Mouse (Mus musculus): ENCODE data around the gene Zbtb4. TPM values are rescaled to one million over a fixed set of nuclear protein-coding genes. Genes with fewer than 3 reads are reported as not detected.

Zbtb4 gene
- polyA plus RNA-seq, 1 experiment from 2014 or later = 0.99 TPM

DNA sequence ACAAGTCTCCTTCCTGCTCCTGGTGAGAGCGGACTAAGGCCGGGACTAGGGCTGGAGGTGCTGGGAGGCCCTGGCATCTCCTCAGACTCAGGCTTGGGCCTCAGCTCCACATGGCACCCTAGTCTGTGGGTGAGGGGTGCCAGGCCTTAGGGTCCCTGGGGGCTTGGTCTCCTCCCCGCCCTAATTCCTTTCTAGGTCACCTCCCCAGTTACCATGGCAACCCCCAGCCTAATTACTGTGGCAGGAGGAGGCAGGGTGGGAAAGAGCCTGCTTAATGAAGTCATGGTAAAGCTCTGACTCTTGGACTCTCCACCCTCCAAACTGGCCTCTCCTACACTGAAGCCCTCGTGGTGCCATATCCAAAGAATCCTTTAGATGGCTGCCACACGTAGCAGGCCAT lies 63.1 kb downstream of the Zbtb4 start:
- Histone ChIP-seq H3K27ac (ENCODE audit: low read depth, low read length) (no peak overlapping the region), H3K36me3 (ENCODE audit: control insufficient read depth, insufficient read depth, low read length) (peaks cover 19% of the 10 kb centered on the region), H3K4me1 (ENCODE audit: control insufficient read depth, insufficient read depth, low read length) (peaks cover 3% of the 10 kb centered on the region), H3K9me3 (ENCODE audit: control insufficient read depth, low read length) (no peaks in the 10 kb centered on the region), H3K9ac (ENCODE audit: low read length) (0 out of 2 replicates have a peak overlapping the region, but pooled peaks have one; percentile 10), H3K27me3 (ENCODE audit: control insufficient read depth, insufficient read depth, low read length) (peaks cover 3% of the 10 kb centered on the region; the same call in 1 of the 2 replicates), H3K4me3 (ENCODE audit: low read depth, low read length) (no peak overlapping the region; the same call in 1 of the 2 replicates), H3K4me2 (ENCODE audit: low read depth) (no peak overlapping the region)
- ATAC-seq (ENCODE audit: insufficient read depth, low FRiP score, low TSS enrichment) = no peak
- 72% methylated on average over 5 of the region's 5 CpGs for WGBS
- no peak for DNase-seq (ENCODE audit: low spot score)

DNA sequence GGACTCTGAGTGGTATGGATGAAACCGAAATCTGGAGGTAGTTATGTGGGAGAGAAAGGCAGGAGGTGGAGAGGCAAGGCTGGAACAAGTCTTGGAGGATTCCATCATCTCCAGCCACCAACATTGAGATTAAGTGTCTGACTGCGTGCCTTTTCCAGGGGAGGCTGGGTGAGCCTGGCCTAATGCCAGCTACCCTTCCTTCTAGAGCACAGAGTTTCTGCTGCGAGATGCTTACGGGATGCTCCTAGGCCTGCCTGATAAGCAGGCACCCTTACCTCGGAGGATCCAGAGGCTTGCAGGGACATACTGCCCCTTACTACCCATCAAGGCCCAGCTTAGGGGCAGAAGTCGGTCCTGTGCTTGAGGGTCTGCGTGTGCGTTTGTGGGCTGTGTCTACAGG lies 67.8 kb downstream of the Zbtb4 start:
- ATAC-seq (ENCODE audit: insufficient read depth, low FRiP score, low TSS enrichment) (no peak), DNase-seq (ENCODE audit: low spot score) (no peak)
- Histone ChIP-seq H3K4me1 (ENCODE audit: control insufficient read depth, insufficient read depth, low read length) (peaks cover 26% of the 10 kb centered on the region), H3K27ac (ENCODE audit: low read depth, low read length) (no peak overlapping the region), H3K36me3 (ENCODE audit: control insufficient read depth, insufficient read depth, low read length) (peaks cover 4% of the 10 kb centered on the region; the same call in 1 of the 2 replicates), H3K9me3 (ENCODE audit: control insufficient read depth, low read length) (no peaks in the 10 kb centered on the region), H3K27me3 (ENCODE audit: control insufficient read depth, insufficient read depth, low read length) (peaks cover 5% of the 10 kb centered on the region; the same call in 1 of the 2 replicates), H3K4me2 (ENCODE audit: low read depth) (peak overlapping the region; percentile 95), H3K4me3 (ENCODE audit: low read depth, low read length) (peak overlapping the region; percentile 72; the same call in 1 of the 2 replicates), H3K9ac (ENCODE audit: low read length) (peak overlapping the region; percentile 76)
- WGBS = 58% methylated on average over 8 of the region's 8 CpGs

Other genes starting within 250 kb of the Zbtb4 start
- gene Dnah2, start 216.8 kb upstream of the Zbtb4 start, polyA plus RNA-seq (2014; fragmentation: Nextera tagmentation; extraction: Ambion mirVana) = 0.92 and 1.2 TPM in 2 replicates
- 9.6 and 9.7 TPM in 2 replicates for gene Efnb3, start 205.7 kb upstream of the Zbtb4 start, polyA plus RNA-seq (2014; fragmentation: Nextera tagmentation; extraction: Ambion mirVana)
- gene Wrap53, start 185.7 kb upstream of the Zbtb4 start, polyA plus RNA-seq (2014; fragmentation: Nextera tagmentation; extraction: Ambion mirVana) = 34.5 and 34.6 TPM in 2 replicates
- gene Trp53, start 185.6 kb upstream of the Zbtb4 start, polyA plus RNA-seq (2014; fragmentation: Nextera tagmentation; extraction: Ambion mirVana) = 169 and 175 TPM in 2 replicates
- 7.2 and 7.7 TPM in 2 replicates for gene Atp1b2, start 160.0 kb upstream of the Zbtb4 start, polyA plus RNA-seq (2014; fragmentation: Nextera tagmentation; extraction: Ambion mirVana)
- not detected in 2 replicates for gene Shbg, start 148.0 kb upstream of the Zbtb4 start, polyA plus RNA-seq (2014; fragmentation: Nextera tagmentation; extraction: Ambion mirVana)
- 14.9 and 19.0 TPM in 2 replicates for gene Sat2, start 143.9 kb upstream of the Zbtb4 start, polyA plus RNA-seq (2014; fragmentation: Nextera tagmentation; extraction: Ambion mirVana)
- 36.4 and 40.3 TPM in 2 replicates for gene Fxr2, start 132.9 kb upstream of the Zbtb4 start, polyA plus RNA-seq (2014; fragmentation: Nextera tagmentation; extraction: Ambion mirVana)
- not detected in 2 replicates for gene Sox15, start 110.6 kb upstream of the Zbtb4 start, polyA plus RNA-seq (2014; fragmentation: Nextera tagmentation; extraction: Ambion mirVana)
- 26.8 and 30.0 TPM in 2 replicates for gene Mpdu1, start 103.3 kb upstream of the Zbtb4 start, polyA plus RNA-seq (2014; fragmentation: Nextera tagmentation; extraction: Ambion mirVana)
- gene Cd68, start 99.8 kb upstream of the Zbtb4 start, polyA plus RNA-seq (2014; fragmentation: Nextera tagmentation; extraction: Ambion mirVana) = 5.5 and 6.7 TPM in 2 replicates
- 781 and 824 TPM in 2 replicates for gene Eif4a1, start 93.5 kb upstream of the Zbtb4 start, polyA plus RNA-seq (2014; fragmentation: Nextera tagmentation; extraction: Ambion mirVana)
- gene Senp3, start 83.8 kb upstream of the Zbtb4 start, polyA plus RNA-seq (2014; fragmentation: Nextera tagmentation; extraction: Ambion mirVana) = 88.6 and 93.8 TPM in 2 replicates
- gene Tnfsf13, start 80.1 kb upstream of the Zbtb4 start, polyA plus RNA-seq (2014; fragmentation: Nextera tagmentation; extraction: Ambion mirVana) = 0.19 TPM in 1 of 2 replicates, not detected in the other
- gene Tnfsf12, start 70.1 kb upstream of the Zbtb4 start, polyA plus RNA-seq (2014; fragmentation: Nextera tagmentation; extraction: Ambion mirVana) = 1.5 and 1.7 TPM in 2 replicates
- gene Tnfsfm13, start 69.8 kb upstream of the Zbtb4 start, polyA plus RNA-seq (2014; fragmentation: Nextera tagmentation; extraction: Ambion mirVana) = 1.4 and 1.5 TPM in 2 replicates
- gene Polr2a, start 7.3 kb upstream of the Zbtb4 start, polyA plus RNA-seq (2014; fragmentation: Nextera tagmentation; extraction: Ambion mirVana) = 65.0 and 65.3 TPM in 2 replicates
- gene Slc35g3, start 3.9 kb upstream of the Zbtb4 start, polyA plus RNA-seq (2014; fragmentation: Nextera tagmentation; extraction: Ambion mirVana) = not detected in 2 replicates
- gene Chrnb1, start 30.0 kb downstream of the Zbtb4 start, polyA plus RNA-seq (2014; fragmentation: Nextera tagmentation; extraction: Ambion mirVana) = 4.2 and 6.2 TPM in 2 replicates
- gene Fgf11, start 35.9 kb downstream of the Zbtb4 start, polyA plus RNA-seq (2014; fragmentation: Nextera tagmentation; extraction: Ambion mirVana) = 2.0 and 3.0 TPM in 2 replicates
- gene Tmem102, start 39.7 kb downstream of the Zbtb4 start, polyA plus RNA-seq (2014; fragmentation: Nextera tagmentation; extraction: Ambion mirVana) = 0.69 and 0.88 TPM in 2 replicates
- not detected in 2 replicates for gene Gm39566, start 49.4 kb downstream of the Zbtb4 start, polyA plus RNA-seq (2014; fragmentation: Nextera tagmentation; extraction: Ambion mirVana)
- not detected in 2 replicates for gene Spem2, start 52.6 kb downstream of the Zbtb4 start, polyA plus RNA-seq (2014; fragmentation: Nextera tagmentation; extraction: Ambion mirVana)
- 0.23 TPM in 1 of 2 replicates, not detected in the other for gene Spem1, start 56.3 kb downstream of the Zbtb4 start, polyA plus RNA-seq (2014; fragmentation: Nextera tagmentation; extraction: Ambion mirVana)
- gene Nlgn2, start 71.9 kb downstream of the Zbtb4 start, polyA plus RNA-seq (2014; fragmentation: Nextera tagmentation; extraction: Ambion mirVana) = 10.9 and 11.4 TPM in 2 replicates
- gene Tmem256, start 72.6 kb downstream of the Zbtb4 start, polyA plus RNA-seq (2014; fragmentation: Nextera tagmentation; extraction: Ambion mirVana) = 289 and 296 TPM in 2 replicates
- gene Plscr3, start 80.5 kb downstream of the Zbtb4 start, polyA plus RNA-seq (2014; fragmentation: Nextera tagmentation; extraction: Ambion mirVana) = 75.4 and 83.7 TPM in 2 replicates
- gene Tnk1, start 92.8 kb downstream of the Zbtb4 start, polyA plus RNA-seq (2014; fragmentation: Nextera tagmentation; extraction: Ambion mirVana) = 0.23 and 0.72 TPM in 2 replicates
- not detected in 2 replicates for gene Tmem95, start 112.1 kb downstream of the Zbtb4 start, polyA plus RNA-seq (2014; fragmentation: Nextera tagmentation; extraction: Ambion mirVana)
- gene Kctd11, start 115.5 kb downstream of the Zbtb4 start, polyA plus RNA-seq (2014; fragmentation: Nextera tagmentation; extraction: Ambion mirVana) = 3.1 and 3.6 TPM in 2 replicates
- 0.53 and 1.1 TPM in 2 replicates for gene Acap1, start 129.6 kb downstream of the Zbtb4 start, polyA plus RNA-seq (2014; fragmentation: Nextera tagmentation; extraction: Ambion mirVana)
- 14.4 and 15.1 TPM in 2 replicates for gene 2810408A11Rik, start 135.1 kb downstream of the Zbtb4 start, polyA plus RNA-seq (2014; fragmentation: Nextera tagmentation; extraction: Ambion mirVana)
- gene Neurl4, start 135.2 kb downstream of the Zbtb4 start, polyA plus RNA-seq (2014; fragmentation: Nextera tagmentation; extraction: Ambion mirVana) = 14.2 and 18.0 TPM in 2 replicates
- gene Gps2, start 148.0 kb downstream of the Zbtb4 start, polyA plus RNA-seq (2014; fragmentation: Nextera tagmentation; extraction: Ambion mirVana) = 84.0 and 93.7 TPM in 2 replicates
- 1,905 and 1,926 TPM in 2 replicates for gene Eif5a, start 156.0 kb downstream of the Zbtb4 start, polyA plus RNA-seq (2014; fragmentation: Nextera tagmentation; extraction: Ambion mirVana)
- gene Ybx2, start 169.9 kb downstream of the Zbtb4 start, polyA plus RNA-seq (2014; fragmentation: Nextera tagmentation; extraction: Ambion mirVana) = 3.4 and 4.2 TPM in 2 replicates
- gene Slc2a4, start 182.3 kb downstream of the Zbtb4 start, polyA plus RNA-seq (2014; fragmentation: Nextera tagmentation; extraction: Ambion mirVana) = 11.4 and 11.8 TPM in 2 replicates
- 5.3 and 5.9 TPM in 2 replicates for gene Cldn7, start 198.9 kb downstream of the Zbtb4 start, polyA plus RNA-seq (2014; fragmentation: Nextera tagmentation; extraction: Ambion mirVana)
- 21.5 and 23.3 TPM in 2 replicates for gene Ctdnep1, start 215.2 kb downstream of the Zbtb4 start, polyA plus RNA-seq (2014; fragmentation: Nextera tagmentation; extraction: Ambion mirVana)
- 149 and 168 TPM in 2 replicates for gene Elp5, start 216.6 kb downstream of the Zbtb4 start, polyA plus RNA-seq (2014; fragmentation: Nextera tagmentation; extraction: Ambion mirVana)
- gene Gabarap, start 225.2 kb downstream of the Zbtb4 start, polyA plus RNA-seq (2014; fragmentation: Nextera tagmentation; extraction: Ambion mirVana) = 530 and 552 TPM in 2 replicates
- 54.4 and 57.6 TPM in 2 replicates for gene Phf23, start 229.9 kb downstream of the Zbtb4 start, polyA plus RNA-seq (2014; fragmentation: Nextera tagmentation; extraction: Ambion mirVana)
- gene Dvl2, start 234.7 kb downstream of the Zbtb4 start, polyA plus RNA-seq (2014; fragmentation: Nextera tagmentation; extraction: Ambion mirVana) = 35.8 and 39.0 TPM in 2 replicates
- gene Acadvl, start 249.5 kb downstream of the Zbtb4 start, polyA plus RNA-seq (2014; fragmentation: Nextera tagmentation; extraction: Ambion mirVana) = 49.3 and 54.1 TPM in 2 replicates